Mouse (Mus musculus): ENCODE measurements around the gene Tst.

- TF ChIP-seq CTCF (conservative IDR thresholded peaks at IDR 0.05 in 1 of 2, IDR thresholded peaks at IDR 0.05 in 1 of 2; ENCODE audit: low read depth in 2 of 2, low read length in 2 of 2) (no peak), CHD1 (IDR thresholded peaks at IDR 0.05; ENCODE audit: low read depth, low read length) (no peak), POLR2A (IDR thresholded peaks at IDR 0.05; ENCODE audit: low read depth, low read length) (no peak), JUN (IDR thresholded peaks at IDR 0.05; ENCODE audit: insufficient read depth, low read depth, low read length) (no peak), EP300 (IDR thresholded peaks at IDR 0.05; ENCODE audit: low read length) (no peak), SMC3 (IDR thresholded peaks at IDR 0.05; ENCODE audit: low read depth, low read length) (no peak), MEF2A (IDR thresholded peaks at IDR 0.05; ENCODE audit: borderline replicate concordance, low read depth, low read length) (no peak), CHD2 (IDR thresholded peaks at IDR 0.05; ENCODE audit: low read length) (no peak), PAX5 (IDR thresholded peaks at IDR 0.05; ENCODE audit: low read length) (no peak), POLR2AphosphoS2 (IDR thresholded peaks at IDR 0.05; ENCODE audit: low read depth, low read length) (no peak), HCFC1 (IDR thresholded peaks at IDR 0.05; ENCODE audit: low read depth, low read length) (no peak)
Measured at GRCm38 (mm10) chr15:78413719-78414117, 8.0 kb upstream of the Tst start.
